Mouse (Mus musculus) gastrocnemius, postnatal 25 days (tissue): ENCODE measurements around the gene Veph1. TPM values are rescaled to one million over a fixed set of nuclear protein-coding genes. Genes with fewer than 3 reads are reported as not detected.

ENCODE experiments used
- DNase-seq: peaks from one replicate; pipeline ENCODE4 v3.0.0; 2022
- total RNA-seq, 2 experiments: library from RNA; stranded (reverse); gene quantifications; 1 replicate in 1 of 2; 2 replicates in 1 of 2; pipeline ENCODE4 v1.2.3; 2021

The Veph1 gene
- total RNA-seq, 2 experiments from 2014 or later: not detected

GRCm38 (mm10) chr3:66024220-66024792 is 272.3 kb downstream of the Veph1 start:
- DNase-seq: no peak

GRCm38 (mm10) chr3:66019171-66019570 is 277.5 kb downstream of the Veph1 start:
- DNase-seq: no peak

- DNase-seq: no peak
Measured at GRCm38 (mm10) chr3:66007632-66008401, 288.8 kb downstream of the Veph1 start.

DNA sequence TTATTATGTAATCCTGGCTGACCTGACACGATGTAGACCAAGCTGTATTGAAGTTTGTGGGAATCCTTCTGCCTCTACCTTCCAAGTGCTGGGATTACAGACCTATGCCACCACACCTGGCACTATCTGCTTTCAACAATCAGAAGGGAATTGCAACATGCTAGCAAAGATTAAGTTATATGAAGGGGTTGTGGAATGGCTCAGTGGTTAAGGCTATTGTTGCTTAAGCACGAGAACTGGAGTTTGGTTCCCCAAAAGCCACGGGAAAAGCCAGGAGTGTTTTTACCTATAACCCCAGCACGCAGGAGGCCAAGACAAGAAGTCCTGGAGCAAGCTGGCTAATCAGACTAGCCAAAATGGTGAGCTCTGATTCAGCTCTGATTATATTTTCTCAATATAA is 291.6 kb downstream of the Veph1 start:
- DNase-seq: no peak

DNA sequence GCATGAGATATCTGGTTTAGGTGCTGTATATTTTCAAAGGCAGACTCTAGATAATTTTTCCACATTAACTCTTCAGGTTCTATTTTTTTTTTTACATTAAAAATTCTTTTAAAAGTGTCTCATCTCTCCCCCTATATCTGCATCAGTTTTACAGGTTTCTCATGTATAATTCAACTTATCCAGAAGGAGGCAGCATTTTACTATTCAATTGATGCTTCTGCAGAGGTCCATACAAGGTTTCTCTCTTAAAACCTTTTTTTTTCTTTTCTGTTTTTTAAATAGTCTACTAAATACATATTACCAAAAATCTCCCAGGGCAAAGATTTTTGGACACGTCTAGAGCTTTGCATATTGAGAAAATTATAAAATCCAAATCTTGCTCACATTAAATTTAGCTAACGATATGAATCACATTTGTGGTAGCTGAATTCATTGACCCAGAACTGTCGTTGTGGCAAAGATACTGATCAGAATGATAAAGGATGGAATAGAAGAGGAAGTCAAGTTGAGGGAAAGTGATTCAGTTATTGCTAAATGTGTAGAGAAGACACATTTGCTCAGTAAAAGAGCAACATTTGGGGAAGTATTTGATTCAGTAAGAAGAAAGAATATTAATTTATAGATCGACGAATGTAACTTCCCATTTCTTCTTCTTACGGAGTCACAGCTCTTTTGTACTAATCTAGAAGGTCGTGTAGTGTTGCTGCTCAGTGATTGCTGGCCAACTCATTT is 292.3 kb downstream of the Veph1 start:
- no peak for DNase-seq

Other genes starting within 250 kb of the Veph1 start
- gene Ptx3, start 76.9 kb downstream of the Veph1 start, total RNA-seq: 1 to 10 TPM; 5.1 to 7.1 TPM